Mouse (Mus musculus): ENCODE results near the gene Cavin2.

GRCm38 (mm10) chr1:51250302-51250701 is 38.6 kb upstream of the Cavin2 start:
- TF ChIP-seq CTCF (IDR thresholded peaks at IDR 0.05; ENCODE audit: low read depth): no peak
- TF ChIP-seq EP300 (optimal IDR thresholded peaks at IDR 0.05): no peak
